Mouse (Mus musculus) kidney, postnatal 36 days (tissue): ENCODE data around the gene Prph2.

Source experiments
- DNase-seq, 2 experiments: peaks; one replicate each; pipeline ENCODE4 v3.0.0; 2021 to 2022; ENCODE audit warnings: mixed read lengths in 2 of 2

Prph2 gene

DNA sequence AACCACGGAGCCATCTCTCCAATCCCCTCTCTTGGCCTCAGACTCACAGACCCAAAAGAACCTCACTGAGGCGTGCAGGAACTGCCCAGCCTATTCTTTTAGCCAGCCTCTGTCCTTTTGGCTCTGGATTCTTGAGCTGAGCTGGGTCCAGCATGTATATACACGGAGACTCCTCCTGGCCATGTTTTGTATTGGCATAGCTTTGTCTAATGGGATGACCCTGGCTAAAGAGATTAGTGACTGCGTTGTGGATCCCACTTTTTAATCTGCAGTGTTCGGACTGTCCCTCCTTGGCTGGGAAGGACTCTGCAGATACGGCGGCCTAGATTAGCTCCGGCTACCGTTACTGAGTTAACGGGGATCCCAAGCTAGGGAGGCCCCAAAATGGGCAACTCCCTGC lies at the start of gene Prph2:
Gene Prph2, plus strand, starts transcription at position 274 of the 400 bp plus-strand sequence.
- DNase-seq, result no peak

DNA sequence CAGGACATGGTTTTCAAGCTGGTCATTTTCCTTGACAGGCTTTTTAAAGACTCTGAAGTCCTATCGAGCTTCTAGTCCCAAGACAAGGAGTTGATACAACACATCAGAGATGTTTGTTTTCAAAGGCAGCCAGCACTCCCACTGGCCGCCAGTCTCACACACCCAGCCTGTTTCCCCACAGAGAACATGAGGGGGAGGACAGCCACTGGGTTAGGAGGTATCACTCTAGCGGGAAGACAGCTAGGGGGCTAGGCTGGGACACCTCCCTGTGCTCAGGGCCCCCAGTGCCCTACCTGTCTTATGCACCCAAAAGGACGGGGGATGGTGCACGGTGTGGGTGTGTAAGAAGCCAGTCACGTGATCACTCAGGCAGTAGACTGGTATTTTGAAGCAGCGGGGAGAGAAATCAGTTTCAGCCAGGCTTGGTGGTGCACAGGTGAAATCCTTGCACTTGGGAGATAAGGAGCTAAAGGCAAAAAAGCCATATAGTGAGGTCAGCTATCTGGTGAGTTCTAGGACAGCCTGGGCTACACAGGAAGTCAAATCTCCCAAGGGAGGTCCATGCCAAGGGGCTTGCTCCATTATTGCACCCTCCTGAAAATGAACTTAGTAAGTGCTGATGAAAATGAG lies 45.6 kb upstream of the Prph2 start:
- no peak for DNase-seq

DNA sequence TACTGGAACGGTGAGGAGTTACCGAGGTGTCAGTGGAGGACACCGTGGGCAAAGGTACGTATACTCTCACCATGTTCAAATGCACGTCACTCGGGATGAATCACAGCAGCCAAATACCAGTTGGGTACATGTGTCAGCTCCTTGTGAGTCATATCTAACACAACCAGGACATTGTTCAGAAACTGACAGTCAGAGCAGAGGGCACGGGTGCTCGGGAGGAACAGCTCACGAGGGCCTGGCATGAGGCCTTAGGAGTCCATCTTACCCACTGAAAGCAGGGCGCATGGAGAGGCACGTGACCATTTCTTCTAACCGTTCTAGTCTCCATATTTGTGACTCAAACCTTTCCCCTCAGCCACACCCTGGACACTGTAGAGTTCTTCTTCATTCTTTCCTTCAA lies 43.4 kb upstream of the Prph2 start:
- no peak for DNase-seq

DNA sequence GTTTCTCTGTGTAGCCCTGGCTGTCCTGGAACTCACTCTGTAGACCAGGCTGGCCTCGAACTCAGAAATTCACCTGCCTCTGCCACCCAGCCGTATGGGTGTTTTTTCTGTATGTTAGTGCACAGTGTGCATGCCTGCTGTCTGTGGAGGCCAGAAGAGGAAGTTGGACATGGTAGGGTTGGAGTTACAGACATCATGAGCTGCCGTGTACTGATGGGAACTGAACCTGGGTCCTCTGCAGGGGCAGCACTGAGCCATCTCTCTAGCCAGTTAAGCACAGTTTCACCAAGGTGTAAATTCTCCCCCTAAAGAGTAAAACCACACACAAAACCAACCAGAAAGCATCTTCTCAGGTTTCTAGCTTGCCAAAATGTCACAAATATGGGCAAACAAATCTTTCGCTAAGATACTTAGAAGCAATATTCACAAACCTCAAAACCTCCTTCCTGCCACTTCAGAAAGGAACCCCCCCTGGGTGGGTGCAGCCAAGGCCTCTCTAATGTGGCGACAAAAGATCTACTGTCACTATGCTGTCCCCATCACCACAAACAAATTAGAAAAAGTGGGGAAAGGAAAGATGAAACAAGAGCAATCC lies 40.0 kb upstream of the Prph2 start:
- DNase-seq, result no peak

DNA sequence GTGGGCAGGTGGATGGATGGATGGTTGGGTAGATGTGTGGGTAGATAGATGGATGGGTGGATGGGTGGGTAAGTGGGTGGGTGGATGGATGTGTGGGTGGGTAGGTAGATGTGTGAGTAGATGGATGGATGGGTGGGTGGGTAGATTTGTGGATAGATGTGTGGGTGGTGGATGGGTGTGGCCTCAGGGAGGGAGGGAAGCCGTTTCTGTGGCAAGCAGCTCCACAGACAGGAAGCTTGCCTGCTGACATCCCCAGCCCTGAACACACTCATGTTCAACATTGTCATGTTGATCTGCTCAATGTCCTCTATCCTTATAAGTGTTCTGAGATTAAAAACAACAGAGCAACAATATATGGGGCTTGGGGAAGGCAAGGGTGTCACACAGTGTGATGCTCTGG lies 39.3 kb upstream of the Prph2 start:
- DNase-seq, result no peak

DNA sequence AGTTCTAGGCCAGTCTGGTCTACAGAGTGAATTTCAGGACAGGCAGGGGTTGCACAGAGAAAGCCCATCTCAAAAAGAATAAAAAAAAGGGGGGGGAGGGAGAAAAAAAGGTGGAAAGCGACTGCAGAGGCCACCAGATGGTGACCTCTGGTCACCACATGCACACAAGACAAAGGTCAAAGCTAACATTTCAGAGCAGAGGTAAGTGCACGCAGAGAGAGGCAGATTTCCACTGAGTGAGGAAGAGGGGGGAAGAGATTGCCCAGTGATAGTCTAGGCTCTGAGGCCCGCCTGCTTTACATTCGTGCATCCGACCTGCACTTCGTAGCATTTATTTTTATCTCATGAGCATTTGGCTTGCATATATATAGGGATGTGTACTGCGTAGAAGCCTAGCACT lies 37.5 kb upstream of the Prph2 start:
- DNase-seq, result no peak

DNA sequence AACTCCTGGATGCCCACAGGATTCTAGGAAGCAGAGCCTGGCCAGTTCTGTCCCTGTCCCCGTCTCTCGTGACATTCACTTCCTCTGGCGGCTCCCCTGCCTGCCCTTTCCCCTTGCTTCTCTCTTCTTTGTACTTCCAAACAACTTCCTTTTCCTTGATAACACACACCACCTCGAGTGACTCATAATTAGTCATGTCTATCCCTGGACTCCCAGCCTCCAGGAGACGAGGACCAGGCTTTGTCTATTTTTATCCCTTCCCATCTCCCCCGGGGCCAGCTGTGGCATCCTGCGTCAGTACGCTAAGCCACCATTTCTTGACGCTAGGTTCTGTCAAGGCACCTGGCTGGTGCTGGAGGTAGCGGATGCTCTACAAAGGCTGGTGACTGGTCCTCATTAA lies 36.1 kb upstream of the Prph2 start:
- peak; percentile 60 to 72 for DNase-seq

DNA sequence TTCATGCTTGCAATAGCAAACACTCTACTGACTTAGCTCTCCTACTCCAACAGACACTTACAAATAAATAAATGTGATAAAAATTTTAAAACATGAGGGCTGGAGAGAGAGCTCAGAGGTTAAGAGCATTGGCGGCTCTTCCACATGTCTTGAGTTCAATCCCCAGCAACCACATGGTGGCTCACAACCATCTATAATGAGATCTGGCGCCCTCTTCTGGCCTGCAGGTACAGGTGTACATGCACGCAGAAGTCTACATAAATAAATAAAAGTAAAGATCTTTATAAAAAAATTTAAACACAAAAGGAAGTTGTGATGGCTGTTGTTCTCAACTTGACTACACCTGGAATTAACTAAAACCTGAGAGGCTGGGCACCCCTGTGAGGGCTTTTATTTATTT lies 34.6 kb upstream of the Prph2 start:
- DNase-seq, result no peak

DNA sequence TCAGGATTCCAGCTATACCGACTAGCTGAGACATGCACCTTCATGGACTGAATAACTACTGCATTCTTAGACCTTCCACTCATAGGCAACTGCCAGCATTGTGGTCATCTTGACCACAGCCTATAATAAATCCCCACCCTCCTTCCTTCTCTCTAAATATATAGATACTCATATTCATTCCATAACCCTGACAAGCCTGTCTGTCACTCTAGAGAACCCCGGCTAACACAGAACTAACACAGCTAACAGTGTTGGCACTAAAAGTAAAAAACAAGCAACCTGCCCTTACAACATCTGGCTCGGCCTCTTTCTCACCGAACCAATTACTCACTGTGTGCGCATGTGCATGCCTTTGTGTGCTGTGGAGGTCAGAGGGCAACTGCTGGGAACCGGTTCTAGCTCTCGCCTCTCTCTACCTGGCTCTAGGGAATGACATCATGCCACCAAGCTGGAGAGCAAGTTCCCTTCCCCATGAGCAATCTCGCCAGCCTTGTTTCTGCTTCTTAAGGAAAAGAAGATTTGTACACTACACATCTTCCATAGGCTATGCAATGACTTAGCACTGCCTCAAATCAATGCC lies 33.8 kb upstream of the Prph2 start:
- peak; percentile 68 to 71 for DNase-seq

DNA sequence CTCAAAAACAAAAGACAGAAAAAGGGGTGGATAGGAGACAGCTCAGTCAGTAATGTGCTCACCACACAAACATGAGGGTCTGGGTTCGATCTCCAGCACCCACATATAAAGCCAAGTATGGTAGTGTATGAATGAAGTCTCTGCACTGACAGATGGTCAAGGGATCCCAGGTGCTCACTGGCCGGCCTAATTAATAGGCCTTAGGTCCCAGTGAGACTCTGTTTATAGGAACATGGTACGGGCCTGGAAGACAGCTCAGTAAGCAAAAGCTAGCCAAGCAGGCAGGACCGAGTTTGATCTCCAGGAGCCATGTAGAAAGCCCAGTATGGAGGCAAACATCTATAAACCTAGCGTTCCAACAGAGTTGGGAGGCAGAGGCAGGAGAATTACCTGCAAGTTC lies 33.2 kb upstream of the Prph2 start:
- DNase-seq, result no peak

GRCm38 (mm10) chr17:46879841-46880311 lies 30.4 kb upstream of the Prph2 start:
- DNase-seq, result peak; percentile 59 to 81

DNA sequence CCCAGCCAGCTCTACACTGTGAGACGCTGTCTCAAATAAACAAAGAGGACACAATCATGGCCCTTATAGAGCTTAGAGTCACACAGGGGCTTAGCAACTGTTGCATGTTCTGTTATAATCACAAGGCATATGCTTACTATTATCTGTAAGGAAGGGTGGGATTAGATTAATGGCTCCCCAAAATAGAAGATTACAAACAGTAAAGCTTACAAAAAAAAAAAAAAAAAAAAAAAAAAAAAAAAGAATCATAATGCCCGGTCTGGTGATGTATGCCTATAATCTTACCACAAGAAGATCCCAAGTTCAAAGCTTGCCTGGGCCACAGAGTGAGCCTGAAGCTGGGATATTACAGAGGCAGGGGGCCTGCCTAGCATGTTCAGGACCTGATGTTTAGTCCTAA lies 29.9 kb upstream of the Prph2 start:
- no peak for DNase-seq

GRCm38 (mm10) chr17:46881728-46882127 lies 28.5 kb upstream of the Prph2 start:
- DNase-seq, result no peak

DNA sequence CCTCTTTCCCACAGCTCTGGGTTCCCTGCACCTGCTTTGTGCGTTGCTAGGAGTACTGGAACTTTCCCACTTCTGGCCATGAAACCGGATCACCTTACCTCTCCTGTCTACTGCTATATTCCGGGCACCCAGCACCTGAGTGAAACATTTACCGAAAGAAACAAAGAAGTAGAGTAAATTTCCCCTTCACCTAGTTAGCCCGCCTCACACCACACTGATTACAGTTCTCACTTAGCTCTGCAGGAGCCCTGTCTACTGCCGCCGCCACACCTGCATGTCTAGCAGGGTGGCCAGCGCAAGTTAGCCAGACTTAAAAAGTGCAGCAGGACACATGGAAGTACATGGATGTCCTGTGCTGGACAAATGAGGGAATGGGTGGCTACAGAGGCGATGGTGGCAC lies 27.2 kb upstream of the Prph2 start:
- no peak for DNase-seq

GRCm38 (mm10) chr17:46884766-46885165 lies 25.5 kb upstream of the Prph2 start:
- no peak for DNase-seq

GRCm38 (mm10) chr17:46885218-46885909 lies 24.9 kb upstream of the Prph2 start:
- no peak for DNase-seq

GRCm38 (mm10) chr17:46885910-46886643 lies 24.2 kb upstream of the Prph2 start:
- DNase-seq, result no peak

DNA sequence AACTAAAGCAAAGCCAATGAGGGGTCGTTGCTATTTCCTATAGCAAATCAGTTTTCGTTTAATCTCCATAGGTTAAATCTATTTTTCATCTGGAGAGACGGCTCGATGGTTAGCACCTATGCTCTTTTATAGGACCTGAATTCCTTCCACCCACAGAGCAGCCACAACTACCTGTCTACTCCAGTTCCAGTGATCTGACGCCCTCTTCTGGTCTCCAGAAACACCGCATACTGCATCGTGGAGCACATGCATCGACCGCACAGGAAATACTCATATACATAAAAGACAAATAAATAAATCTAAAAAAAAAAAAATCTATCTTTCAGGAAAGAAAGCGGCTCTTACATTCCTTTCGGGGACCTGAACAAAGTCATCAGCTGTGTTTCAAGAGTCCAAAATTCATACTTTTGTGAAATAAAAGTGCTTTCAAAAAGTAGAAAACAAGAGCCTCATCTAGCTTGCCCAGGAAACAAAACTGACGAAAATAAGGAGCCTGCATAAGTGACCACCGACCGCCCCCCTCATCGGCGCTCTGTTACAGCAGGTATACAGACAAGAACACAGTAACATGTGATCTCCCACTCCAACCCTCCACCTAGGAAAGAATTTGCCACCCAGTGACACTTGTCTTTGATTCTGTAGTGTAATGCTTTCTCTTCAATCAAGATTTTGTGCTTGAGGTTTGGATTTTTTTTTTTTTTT lies 21.6 kb upstream of the Prph2 start:
- peak; percentile 72 for DNase-seq

GRCm38 (mm10) chr17:46889450-46890084 lies 20.7 kb upstream of the Prph2 start:
- DNase-seq, result peak; percentile 90 to 93

- peak; percentile 98 for DNase-seq
Observed at GRCm38 (mm10) chr17:46890116-46890815, 20.0 kb upstream of the Prph2 start, which contains the start of gene Tbcc. TSS of gene Tbcc (plus strand) at chr17:46890684.
